Mouse (Mus musculus) stomach, postnatal 0 days (tissue): Measurements from ENCODE around the gene Ctu2. TPM values are rescaled to one million over a fixed set of nuclear protein-coding genes. Genes with fewer than 3 reads are reported as not detected.
A peak's percentile ranks its signal among the peaks of the same experiment; 100 is the strongest.

Experiments
- ATAC-seq: fragments of 200-750 bp; cut with Nextera tagmentation; 2 replicates; pipeline ENCODE4 v1.8.0; 2017; ENCODE audit not compliant: low FRiP score, low TSS enrichment
- DNase-seq: peaks from one replicate; pipeline ENCODE4 v3.0.0-alpha.2; 2016; ENCODE audit warnings: low spot score
- H3K27ac ChIP-seq: fragments of 300-500 bp; sonication (generic); replicated peaks from 2 replicates; pipeline ENCODE4 v1.5.1; 2014; ENCODE audit warnings: mild to moderate bottlenecking, control low read depth
- H3K27me3 ChIP-seq: fragments of 300-500 bp; sonication (generic); 2 replicates; pipeline ENCODE4 v1.6.1; 2014; ENCODE audit warnings: low read length; ENCODE audit not compliant: control insufficient read depth, insufficient read depth
- H3K36me3 ChIP-seq: fragments of 300-500 bp; sonication (generic); 2 replicates; pipeline ENCODE4 v1.6.1; 2014; ENCODE audit warnings: low read length, mixed read lengths; ENCODE audit not compliant: control insufficient read depth, insufficient read depth
- H3K4me1 ChIP-seq: fragments of 300-500 bp; sonication (generic); replicated peaks from 2 replicates; pipeline ENCODE4 v1.6.1; 2014; ENCODE audit warnings: antibody characterized with exemption; ENCODE audit not compliant: control insufficient read depth, insufficient read depth
- H3K4me2 ChIP-seq: fragments of 300-500 bp; sonication (generic); replicated peaks from 2 replicates; pipeline ENCODE4 v1.6.1; 2014; ENCODE audit warnings: low read depth, mild to moderate bottlenecking, control low read depth, moderate library complexity
- H3K4me3 ChIP-seq: fragments of 300-500 bp; sonication (generic); 2 replicates; pipeline ENCODE4 v1.5.1; 2014; ENCODE audit warnings: low read depth, low read length, control low read depth
- H3K9ac ChIP-seq: fragments of 300-500 bp; sonication (generic); 2 replicates; pipeline ENCODE4 v1.6.1; 2014; ENCODE audit warnings: mild to moderate bottlenecking, low read length, control low read depth, mixed read lengths
- H3K9me3 ChIP-seq: fragments of 300-500 bp; sonication (generic); 2 replicates; pipeline ENCODE4 v1.6.1; 2016; ENCODE audit warnings: low read length; ENCODE audit not compliant: control insufficient read depth
- CTCF ChIP-seq: IDR thresholded peaks from 2 replicates; pipeline ENCODE4 v1.5.1; 2016; ENCODE audit warnings: antibody characterized with exemption, low read depth, mild to moderate bottlenecking, moderate library complexity
- EP300 ChIP-seq: optimal IDR thresholded peaks from 2 replicates; pipeline ENCODE3; 2016; ENCODE audit warnings: antibody characterized with exemption
- WGBS: fragments of 180-500 bp; shearing (Covaris S2); extraction: QIAGEN DNeasy Blood & Tissue Kit; methylation state at CpG from one replicate; pipeline ENCODE4 v1.1.7; 2014; 5-methylcytosine and 5-hydroxymethylcytosine counted together
- polyA plus RNA-seq: library from polyadenylated mRNA; unstranded; fragments of >200 nt; fragmentation: Nextera tagmentation; extraction: Ambion mirVana; gene quantifications from 2 replicates; pipeline ENCODE4 v1.2.1, GENCODE M21; 2015

Gene Ctu2
- polyA plus RNA-seq, 1 experiment from 2014 or later = 34.5 TPM

- no peaks in the 10 kb centered on the region for H3K9me3 ChIP-seq
- H3K27me3 ChIP-seq = no peaks in the 10 kb centered on the region
- H3K4me1 ChIP-seq = no peaks in the 10 kb centered on the region
- DNase-seq (no peak), ATAC-seq (no peak)
- H3K9ac ChIP-seq = no peak overlapping the region
- WGBS = 87% methylated on average over 6 of the region's 6 CpGs
- H3K36me3 ChIP-seq = peaks cover 9% of the 10 kb centered on the region; the same call in 1 of the 2 replicates
- no peak for TF ChIP-seq EP300
- no peak for TF ChIP-seq CTCF
- H3K4me3 ChIP-seq = no peak overlapping the region
- no peak overlapping the region for H3K4me2 ChIP-seq
- H3K27ac ChIP-seq = no peak overlapping the region
Observed at GRCm38 (mm10) chr8:122469407-122469806, 6.5 kb upstream of the Ctu2 start.

GRCm38 (mm10) chr8:122469965-122470364, 6.0 kb upstream of the Ctu2 start:
- Histone ChIP-seq H3K27me3 (no peaks in the 10 kb centered on the region), H3K4me3 (no peak overlapping the region), H3K4me1 (peaks cover 3% of the 10 kb centered on the region; the same call in 1 of the 2 replicates), H3K4me2 (no peak overlapping the region), H3K9ac (no peak overlapping the region), H3K27ac (no peak overlapping the region), H3K9me3 (no peaks in the 10 kb centered on the region), H3K36me3 (peaks cover 9% of the 10 kb centered on the region; the same call in 1 of the 2 replicates)
- no peak for TF ChIP-seq CTCF
- TF ChIP-seq EP300 = no peak
- WGBS = 88% methylated on average over 10 of the region's 10 CpGs
- ATAC-seq = no peak
- DNase-seq = no peak

DNA sequence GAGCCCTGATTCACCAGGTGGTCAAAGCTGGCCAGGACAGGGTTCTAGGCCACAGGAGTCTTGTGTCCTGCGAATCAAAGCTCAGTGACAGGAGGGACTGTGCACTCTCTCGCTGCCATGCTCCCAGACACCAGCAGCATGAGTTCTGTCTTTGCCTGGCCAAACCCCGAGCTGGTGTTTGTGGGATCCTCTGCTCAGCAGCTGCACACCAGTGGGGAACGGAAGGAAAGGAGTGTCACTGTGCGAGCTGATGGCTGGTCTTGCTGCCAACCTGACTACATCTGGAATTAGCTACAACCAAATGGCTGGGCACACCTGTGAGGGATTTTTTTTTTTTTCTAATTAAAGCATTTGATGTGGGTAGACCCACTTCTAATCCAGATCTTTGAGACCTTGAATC, 5.3 kb upstream of the Ctu2 start:
- no peak overlapping the region for H3K9ac ChIP-seq
- no peaks in the 10 kb centered on the region for H3K9me3 ChIP-seq
- 88% methylated on average over 5 of the region's 5 CpGs for WGBS
- ATAC-seq = no peak
- H3K4me3 ChIP-seq = no peak overlapping the region
- no peaks in the 10 kb centered on the region for H3K27me3 ChIP-seq
- H3K4me2 ChIP-seq = no peak overlapping the region
- H3K36me3 ChIP-seq = peaks cover 9% of the 10 kb centered on the region; the same call in 1 of the 2 replicates
- no peak overlapping the region for H3K27ac ChIP-seq
- TF ChIP-seq CTCF (no peak), EP300 (no peak)
- peaks cover 5% of the 10 kb centered on the region; the same call in 1 of the 2 replicates for H3K4me1 ChIP-seq
- no peak for DNase-seq

GRCm38 (mm10) chr8:122473911-122474421, 2.0 kb upstream of the Ctu2 start:
- no peak for TF ChIP-seq CTCF
- peaks cover 3% of the 10 kb centered on the region; the same call in 1 of the 2 replicates for H3K36me3 ChIP-seq
- DNase-seq = no peak
- no peak for ATAC-seq
- no peak overlapping the region for H3K4me2 ChIP-seq
- no peak overlapping the region for H3K27ac ChIP-seq
- no peak overlapping the region for H3K9ac ChIP-seq
- peaks cover 8% of the 10 kb centered on the region; the same call in 1 of the 2 replicates for H3K4me1 ChIP-seq
- no peaks in the 10 kb centered on the region for H3K27me3 ChIP-seq
- no peaks in the 10 kb centered on the region for H3K9me3 ChIP-seq
- 92% methylated on average over 8 of the region's 8 CpGs for WGBS
- H3K4me3 ChIP-seq = no peak overlapping the region

DNA sequence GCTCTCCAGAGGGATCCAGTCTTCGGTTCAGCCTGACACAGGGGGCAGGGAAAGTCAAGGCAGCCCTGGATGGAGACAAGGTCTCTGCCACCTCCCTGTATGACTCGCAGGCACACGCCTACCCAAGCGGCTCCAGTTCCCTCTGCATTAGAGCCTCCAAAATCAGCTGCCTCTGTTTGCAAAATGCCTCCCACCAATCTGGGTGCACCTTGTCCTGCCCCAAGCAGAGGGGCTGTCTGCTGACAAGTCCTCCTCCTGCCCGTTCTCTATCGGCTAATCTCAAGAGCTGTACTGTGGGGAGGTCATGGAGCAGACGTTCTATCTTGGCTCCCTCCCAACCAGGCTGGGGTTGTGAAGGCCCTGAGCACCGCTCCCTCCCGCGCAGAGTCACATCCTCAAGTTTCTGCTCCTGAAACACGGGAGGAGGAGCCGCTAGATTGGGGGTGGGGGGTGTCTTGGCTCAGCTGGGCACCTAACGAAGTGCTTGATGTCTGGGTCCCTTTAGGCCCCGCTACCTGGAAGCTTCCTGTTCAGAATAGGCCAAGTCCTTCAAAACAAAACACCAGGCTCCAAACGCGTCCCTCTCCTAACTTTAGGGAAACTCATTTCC, 887 bp upstream of the Ctu2 start:
- peak overlapping the region; percentile 75 for H3K27ac ChIP-seq
- ATAC-seq (no peak), DNase-seq (peak; percentile 52)
- no peaks in the 10 kb centered on the region for H3K27me3 ChIP-seq
- H3K4me3 ChIP-seq = peak overlapping the region; percentile 99
- H3K9ac ChIP-seq = peak overlapping the region; percentile 93
- peaks cover 8% of the 10 kb centered on the region; the same call in 1 of the 2 replicates for H3K4me1 ChIP-seq
- H3K4me2 ChIP-seq = peak overlapping the region; percentile 86
- peaks cover 6% of the 10 kb centered on the region; the same call in 1 of the 2 replicates for H3K36me3 ChIP-seq
- WGBS = 4% methylated on average over 16 of the region's 16 CpGs
- TF ChIP-seq EP300 = no peak
- TF ChIP-seq CTCF = no peak
- no peaks in the 10 kb centered on the region for H3K9me3 ChIP-seq

DNA sequence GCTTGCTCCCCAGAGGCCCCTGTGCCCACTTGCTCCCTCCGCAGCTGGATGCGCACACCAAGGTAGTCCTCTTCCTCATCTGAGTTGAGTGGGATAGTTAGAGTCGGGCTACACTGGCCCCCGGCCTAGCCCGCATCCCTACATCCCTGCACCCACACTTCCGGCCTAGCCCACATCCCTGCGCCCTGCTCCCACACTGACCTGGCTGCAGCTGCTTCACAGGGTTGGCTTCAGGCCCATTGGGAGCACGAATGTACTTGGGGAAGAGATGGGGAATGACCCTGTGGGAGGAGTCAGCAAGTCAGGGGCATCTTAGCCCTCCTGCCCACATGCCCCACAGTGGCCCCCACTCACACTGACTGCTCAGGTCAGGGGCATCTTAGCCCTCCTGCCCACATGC, 6.5 kb downstream of the Ctu2 start:
- peaks cover 46% of the 10 kb centered on the region for H3K36me3 ChIP-seq
- no peak overlapping the region for H3K27ac ChIP-seq
- 89% methylated on average over 8 of the region's 8 CpGs for WGBS
- H3K27me3 ChIP-seq = no peaks in the 10 kb centered on the region
- no peak for TF ChIP-seq CTCF
- TF ChIP-seq EP300 = no peak
- H3K9me3 ChIP-seq = no peaks in the 10 kb centered on the region
- H3K4me1 ChIP-seq = no peaks in the 10 kb centered on the region
- H3K4me3 ChIP-seq = no peak overlapping the region
- ATAC-seq = no peak
- H3K9ac ChIP-seq = no peak overlapping the region
- DNase-seq = no peak
- H3K4me2 ChIP-seq = no peak overlapping the region
